Mouse (Mus musculus) left cerebral cortex, postnatal 4 days (tissue): Measurements from ENCODE around the gene Ndufv1. TPM values are rescaled to one million over a fixed set of nuclear protein-coding genes. Genes with fewer than 3 reads are reported as not detected.
"Not testable (repeated sequence)": the region's sequence is repeated elsewhere in the genome, so short reads cannot be mapped to it uniquely, and the experiment has no call there.

Source experiments
- DNase-seq: peaks from one replicate; pipeline ENCODE4 v3.0.0-alpha.2; 2022
- intact Hi-C: fragments of 180-260 bp; cut with DNase I; formaldehyde crosslinking; loops from one replicate; pipeline ENCODE4 v1.15.1; 2025
- total RNA-seq, 2 experiments: library from RNA; stranded (reverse); gene quantifications; 2 replicates each; pipeline ENCODE4 v1.2.3; 2021

The Ndufv1 gene
- total RNA-seq, 2 experiments from 2014 or later = 185 to 196 TPM

DNA sequence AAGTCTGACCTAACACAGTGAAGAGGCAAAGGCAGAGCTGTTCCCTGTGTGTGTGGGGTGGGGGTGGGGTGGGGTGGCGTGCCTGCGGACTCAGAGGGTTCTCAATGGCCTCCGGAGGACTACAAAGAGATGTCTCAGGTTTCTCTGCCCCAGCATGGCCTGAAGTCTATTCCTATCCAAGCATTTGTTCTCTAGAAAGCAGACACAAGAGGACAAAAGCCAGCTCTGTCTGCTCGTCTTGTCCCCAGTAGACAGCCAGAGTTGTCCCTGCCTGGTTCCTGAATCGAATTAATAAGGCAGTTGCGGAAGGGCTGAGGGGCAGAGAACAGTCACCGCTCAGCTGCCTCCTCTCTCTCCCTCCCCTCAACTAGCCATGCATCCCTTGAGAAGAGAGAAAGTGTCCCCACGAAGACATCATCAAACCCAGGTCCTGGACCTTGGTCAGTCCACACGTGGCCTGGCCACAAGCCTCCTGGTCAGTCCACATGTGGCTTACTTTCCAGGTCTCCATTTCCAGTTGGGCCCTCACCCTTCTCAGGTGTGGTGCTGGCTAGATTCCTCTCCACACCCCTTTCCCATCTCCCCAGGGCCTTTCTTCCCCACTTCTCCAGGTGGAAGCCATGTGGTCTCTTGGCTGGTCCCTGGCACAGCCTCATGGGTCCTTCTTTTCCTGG lies 28.9 kb downstream of the Ndufv1 start:
- no peak for DNase-seq
- intact Hi-C loops = no loop called here

DNA sequence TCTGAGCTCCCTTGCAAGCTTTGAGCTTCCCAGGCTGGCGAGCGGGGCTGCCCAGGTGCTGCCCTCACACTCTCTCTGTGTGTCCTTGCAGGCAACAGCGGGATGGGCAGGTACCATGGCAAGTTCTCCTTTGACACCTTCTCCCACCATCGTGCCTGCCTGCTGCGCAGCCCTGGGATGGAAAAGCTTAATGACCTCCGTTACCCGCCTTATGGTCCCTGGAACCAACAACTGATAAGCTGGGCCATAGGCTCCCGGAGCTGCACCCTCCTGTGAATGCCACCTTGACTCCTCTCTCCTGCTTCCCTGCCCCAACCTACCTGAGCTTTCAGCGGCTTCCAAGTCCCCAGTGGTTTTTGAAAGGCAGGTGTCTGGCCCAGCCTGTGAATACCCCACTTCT lies 31.7 kb downstream of the Ndufv1 start:
- DNase-seq = no peak
- intact Hi-C loops = no loop called here

DNA sequence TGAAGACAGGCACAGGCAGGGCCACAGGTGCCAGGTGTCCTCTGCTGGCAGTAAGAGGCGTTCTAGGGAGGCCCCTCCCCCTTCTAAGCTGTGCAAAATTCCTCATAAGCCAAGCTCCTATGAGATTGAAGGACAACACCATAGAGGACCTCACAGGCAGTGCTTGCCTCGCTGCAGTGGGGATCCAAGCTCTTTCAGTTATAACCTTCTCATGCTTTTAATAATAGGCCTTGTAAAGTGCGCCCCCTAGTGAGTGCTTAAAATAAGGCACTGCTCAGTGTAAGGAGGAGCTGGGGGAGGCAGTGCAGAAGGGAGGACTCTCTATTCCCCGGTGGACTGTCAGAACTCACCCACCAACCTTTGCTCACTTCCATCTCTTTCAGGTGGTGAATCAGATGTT lies 32.3 kb downstream of the Ndufv1 start:
- DNase-seq = peak; percentile 80
- intact Hi-C loops = no loop called here

DNA sequence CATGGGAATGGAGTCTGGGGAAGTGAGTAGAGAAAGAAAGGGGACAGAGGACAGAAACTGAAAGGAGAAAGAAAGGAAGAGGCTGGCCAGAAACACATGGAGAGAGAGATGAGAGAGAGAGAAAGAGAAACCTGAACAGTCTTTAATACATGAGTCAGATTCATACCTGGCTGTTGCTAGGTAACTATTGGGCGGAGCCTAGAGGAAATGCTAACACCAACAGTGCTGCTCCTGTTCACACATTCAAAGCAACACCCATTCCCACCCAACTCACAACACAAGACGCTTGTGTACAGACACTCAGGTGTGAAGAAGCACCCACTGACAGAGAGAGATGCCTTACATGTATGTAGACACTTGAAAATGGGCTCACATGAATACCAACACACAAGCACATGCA lies 36.7 kb downstream of the Ndufv1 start:
- DNase-seq = no peak
- intact Hi-C loops = no loop called here

DNA sequence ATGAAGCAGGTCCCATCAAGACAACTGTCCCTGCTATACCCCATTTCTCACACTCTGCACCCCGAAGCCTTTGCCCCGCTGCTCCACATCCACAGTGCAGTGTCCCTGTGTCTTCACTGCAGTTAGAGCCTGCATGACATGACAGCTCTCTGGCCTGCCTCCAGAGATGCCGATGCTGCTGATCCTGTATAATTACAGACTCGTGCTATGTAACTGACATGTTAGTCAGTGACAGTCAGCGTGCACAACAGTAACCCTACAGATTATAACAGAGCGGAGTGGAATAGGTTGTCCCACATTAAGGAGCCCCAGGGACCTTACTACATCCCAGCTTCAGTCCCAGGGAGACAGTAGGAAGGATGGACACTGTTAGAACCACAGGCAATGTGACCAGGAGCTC lies 38.0 kb downstream of the Ndufv1 start:
- intact Hi-C loops, DNase-seq: not testable (repeated sequence)

DNA sequence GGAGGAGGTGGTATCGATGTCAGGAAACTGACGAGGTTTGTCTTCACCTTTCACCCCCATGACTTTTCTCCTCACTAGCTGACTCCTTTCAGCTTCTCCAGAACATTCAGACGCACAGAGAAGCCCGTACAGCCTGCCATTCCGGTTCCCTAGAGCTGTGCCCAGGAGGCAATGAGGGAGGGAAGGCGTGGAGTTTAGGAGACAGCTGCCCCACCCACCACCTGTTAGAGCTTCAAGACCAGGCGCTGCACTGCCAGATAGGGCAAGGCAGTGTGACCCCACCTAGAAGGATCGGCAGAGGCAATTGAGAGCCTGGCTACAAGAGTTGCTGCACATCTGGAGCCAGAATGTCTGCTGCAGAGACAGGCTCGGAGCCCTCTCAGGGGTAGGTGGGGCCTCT lies 40.4 kb downstream of the Ndufv1 start, which contains the start of gene Aldh3b2:
Gene Aldh3b2, plus strand, starts transcription at position 100 of the 400 bp plus-strand sequence.
- no peak for DNase-seq
- intact Hi-C loops = no loop called here

DNA sequence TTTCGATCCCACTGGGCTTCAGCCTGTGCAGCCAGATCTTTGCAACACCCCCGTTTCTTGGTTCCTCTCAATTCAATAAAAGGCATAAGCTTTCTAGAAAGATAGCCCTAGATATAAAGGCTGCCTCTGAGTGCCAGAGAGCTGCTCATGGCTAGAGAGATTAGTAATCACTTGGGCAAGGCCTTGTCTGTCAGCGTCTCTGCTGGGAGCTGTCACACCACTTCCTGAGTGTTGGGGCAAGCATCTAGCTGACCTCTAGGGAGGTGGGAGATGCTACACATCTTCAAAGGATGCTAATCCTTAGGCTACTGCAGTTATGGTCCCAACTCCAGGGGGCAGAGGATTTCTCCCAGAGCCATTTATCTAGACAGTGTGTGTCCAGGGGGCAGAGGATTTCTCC lies 45.3 kb downstream of the Ndufv1 start:
- DNase-seq = no peak
- intact Hi-C loops = no loop called here

DNA sequence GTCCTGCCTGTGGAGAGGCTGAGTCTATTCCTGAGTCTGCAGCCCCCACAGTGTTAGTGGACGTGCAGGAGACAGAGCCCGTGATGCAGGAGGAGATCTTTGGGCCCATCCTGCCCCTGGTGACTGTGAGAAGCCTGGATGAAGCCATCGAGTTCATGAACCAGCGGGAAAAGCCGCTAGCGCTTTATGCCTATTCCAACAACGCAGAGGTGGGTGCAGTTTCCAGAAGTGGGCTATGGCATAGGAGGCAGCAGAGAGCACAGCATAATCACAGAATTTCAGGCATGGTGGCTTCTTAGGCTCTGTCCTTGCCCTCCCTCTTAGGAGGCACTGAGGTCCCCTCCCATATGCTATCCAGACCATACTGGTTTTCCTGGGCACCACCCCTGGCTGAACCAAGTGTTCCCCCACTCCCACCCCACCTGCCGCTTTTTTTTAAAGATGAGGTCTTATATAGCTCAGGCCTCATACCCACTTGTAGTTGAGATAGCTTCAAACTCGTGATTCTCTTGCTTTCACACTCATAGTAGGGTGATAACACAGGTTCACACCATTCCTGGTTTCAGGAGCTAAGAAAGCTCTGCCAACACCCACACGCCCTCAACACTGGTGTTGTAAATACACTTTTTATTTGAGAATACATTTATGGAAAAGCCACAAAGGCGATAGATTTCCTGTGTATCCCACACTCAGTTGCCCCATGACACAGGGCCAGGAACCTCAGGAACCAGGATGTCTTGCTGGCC lies 46.1 kb downstream of the Ndufv1 start:
- intact Hi-C loops = no loop called here
- no peak for DNase-seq

DNA sequence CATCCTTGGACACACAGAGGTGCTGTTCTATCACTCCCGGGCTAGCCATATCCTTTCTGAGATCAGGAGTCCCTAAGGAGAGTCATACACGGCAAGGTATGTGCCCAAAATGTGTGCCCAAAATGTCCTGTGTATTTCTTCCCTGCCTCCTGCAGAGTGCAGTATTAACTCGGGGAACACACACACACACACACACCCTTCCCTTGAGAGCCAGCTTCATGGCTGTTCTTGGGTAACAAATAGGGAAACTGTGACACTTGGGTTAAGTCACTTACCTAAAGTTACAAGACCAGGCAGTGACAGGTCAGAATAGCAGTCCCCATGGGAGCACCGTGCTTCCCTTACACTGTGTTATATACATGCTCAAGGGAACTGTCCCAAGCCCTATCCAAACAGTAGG lies 48.6 kb downstream of the Ndufv1 start:
- intact Hi-C loops = no loop called here

DNA sequence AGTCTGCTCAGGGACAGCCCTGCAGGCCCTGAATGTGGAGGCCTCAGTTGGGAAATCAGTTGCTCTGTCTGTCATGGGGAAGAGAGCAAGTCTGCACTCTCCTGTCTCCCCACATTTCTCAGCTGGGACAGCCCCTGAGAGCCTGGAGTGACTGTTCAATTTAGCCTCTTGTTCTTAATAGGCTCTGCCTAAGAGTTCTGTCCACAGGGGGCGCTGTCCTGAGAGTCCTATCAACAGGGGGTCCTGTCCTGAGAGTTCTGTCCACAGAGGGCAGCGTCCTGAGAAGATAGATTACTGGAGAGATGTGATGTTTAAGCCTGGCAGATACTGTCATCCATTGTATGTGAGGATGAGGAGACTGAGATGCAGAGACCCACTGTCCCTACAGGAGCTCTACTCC lies 50.1 kb downstream of the Ndufv1 start:
- intact Hi-C loops = no loop called here
- DNase-seq = no peak

More for the DNA sequence above, 48.6 kb downstream of the Ndufv1 start:
- DNase-seq = no peak

DNA sequence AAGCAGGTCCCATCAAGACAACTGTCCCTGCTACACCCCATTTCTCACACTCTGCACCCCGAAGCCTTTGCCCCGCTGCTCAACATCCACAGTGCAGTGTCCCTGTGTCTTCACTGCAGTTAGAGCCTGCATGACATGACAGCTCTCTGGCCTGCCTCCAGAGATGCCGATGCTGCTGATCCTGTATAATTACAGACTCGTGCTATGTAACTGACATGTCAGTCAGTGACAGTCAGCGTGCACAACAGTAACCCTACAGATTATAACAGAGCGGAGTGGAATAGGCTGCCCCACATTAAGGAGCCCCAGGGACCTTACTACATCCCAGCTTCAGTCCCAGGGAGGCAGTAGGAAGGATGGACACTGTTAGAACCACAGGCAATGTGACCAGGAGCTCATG lies 50.8 kb downstream of the Ndufv1 start:
- intact Hi-C loops, DNase-seq: not testable (repeated sequence)

DNA sequence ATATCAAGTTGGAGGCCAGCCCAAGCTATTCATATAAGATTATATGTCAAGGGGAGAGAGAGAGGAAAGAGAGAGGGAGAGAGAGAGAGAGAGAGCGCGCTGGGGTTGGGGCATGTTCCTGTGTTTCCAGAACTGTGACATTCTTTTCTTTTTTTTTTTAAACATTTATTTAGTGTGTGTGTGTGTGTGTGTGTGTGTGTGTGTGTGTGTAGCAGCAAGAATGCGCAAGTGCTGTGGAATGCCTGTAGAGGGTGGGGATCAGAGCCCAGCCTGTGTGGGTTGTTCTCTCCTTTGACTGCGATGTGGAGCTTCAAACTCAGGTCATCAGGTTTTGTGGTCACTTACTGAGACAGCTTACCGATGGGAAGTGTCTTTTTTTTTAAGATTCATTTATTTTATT lies 52.4 kb downstream of the Ndufv1 start:
- no peak for DNase-seq
- intact Hi-C loops = no loop called here

DNA sequence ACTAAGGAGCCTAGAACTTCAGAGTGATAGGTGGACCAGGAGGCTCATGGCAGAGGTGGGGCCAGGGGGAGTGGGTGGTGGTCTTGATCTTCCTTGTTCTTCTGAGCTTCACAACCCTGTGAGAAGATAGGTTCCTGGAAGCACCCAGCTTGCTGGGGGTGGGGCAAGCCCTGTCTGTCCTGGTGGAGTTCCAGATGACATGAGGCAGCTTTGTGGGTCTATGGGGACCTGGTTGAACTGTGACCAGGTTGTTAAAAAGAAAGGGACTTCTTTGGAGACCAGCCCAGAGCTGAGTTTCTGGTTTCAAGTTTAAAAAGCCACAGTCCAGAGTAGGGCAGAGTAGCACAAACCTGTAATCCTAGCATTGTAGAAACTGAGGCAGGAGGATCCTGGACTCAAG lies 53.6 kb downstream of the Ndufv1 start:
- intact Hi-C loops = loop anchor here (10.0 kb wide), 1 partner anchor 126 kb away; the partner anchor contains the start of gene Cabp2
- no peak for DNase-seq

DNA sequence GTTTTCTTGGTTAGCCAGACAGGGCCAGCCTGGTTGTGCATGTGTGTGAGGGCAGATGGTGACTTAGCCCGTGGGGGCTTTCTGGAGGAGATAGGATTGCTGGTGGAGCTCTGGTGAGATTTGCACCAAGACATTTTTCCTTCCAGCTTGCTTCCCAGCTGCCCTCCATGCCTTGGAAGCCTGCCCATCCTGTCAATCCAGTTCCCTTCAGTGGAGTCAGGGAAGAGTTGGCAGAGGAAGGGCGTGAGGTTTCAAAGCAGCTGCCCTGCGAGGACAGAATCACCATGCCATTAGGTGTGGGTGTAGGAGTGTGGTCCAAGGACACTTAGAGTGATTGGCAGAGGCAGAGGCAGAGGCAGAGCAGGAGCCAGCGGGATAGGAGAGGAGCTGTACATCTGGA lies 54.1 kb downstream of the Ndufv1 start, which contains the start of gene Aldh3b3:
Gene Aldh3b3, plus strand, starts transcription at position 176 of the 400 bp plus-strand sequence.
- DNase-seq = peak; percentile 73
- intact Hi-C loops = loop anchor here (10.0 kb wide), 1 partner anchor 126 kb away; the partner anchor contains the start of gene Cabp2

Other genes with a start within 250 kb of the Ndufv1 start
- gene Kmt5b, start 245.4 kb downstream of the Ndufv1 start, total RNA-seq = 10 to 100 TPM; 89.1 to 90.7 TPM
- gene Chka, start 161.0 kb downstream of the Ndufv1 start, total RNA-seq = 100 to 1,000 TPM in 1 of 2 experiments, 10 to 100 TPM in 1; 88.7 to 104 TPM
- gene Tcirg1, start 105.7 kb downstream of the Ndufv1 start, total RNA-seq = 10 to 100 TPM; 24.0 to 27.9 TPM
- gene Ndufs8, start 100.0 kb downstream of the Ndufv1 start, total RNA-seq = 100 to 1,000 TPM in 1 of 2 experiments, 10 to 100 TPM in 1; 94.0 to 102 TPM
- 1 to 10 TPM; 1.5 to 1.9 TPM for gene Aldh3b1, start 83.0 kb downstream of the Ndufv1 start, total RNA-seq
- 1 to 10 TPM; 6.4 to 8.9 TPM for gene Unc93b1, start 77.6 kb downstream of the Ndufv1 start, total RNA-seq
- gene Aldh3b3, start 54.2 kb downstream of the Ndufv1 start, total RNA-seq = not detected
- under 1 TPM; 0.40 to 0.64 TPM for gene Aldh3b2, start 40.5 kb downstream of the Ndufv1 start, total RNA-seq
- 1 to 10 TPM; 1.4 to 1.6 TPM for gene Acy3, start 26.2 kb downstream of the Ndufv1 start, total RNA-seq
- not detected for gene Tbx10, start 20.1 kb downstream of the Ndufv1 start, total RNA-seq
- 10 to 100 TPM; 14.6 to 14.8 TPM for gene Nudt8, start 12.2 kb downstream of the Ndufv1 start, total RNA-seq
- 1 to 10 TPM; 4.1 to 4.8 TPM for gene Gm49405, start 12.2 kb downstream of the Ndufv1 start, total RNA-seq
- gene Doc2g, start 9.5 kb downstream of the Ndufv1 start, total RNA-seq = 1 to 10 TPM; 8.3 to 9.4 TPM
- 100 to 1,000 TPM; 288 to 297 TPM for gene Gstp1, start 25.2 kb upstream of the Ndufv1 start, total RNA-seq
- 10 to 100 TPM; 27.2 to 31.6 TPM for gene Gstp2, start 33.2 kb upstream of the Ndufv1 start, total RNA-seq
- gene Gstp3, start 46.8 kb upstream of the Ndufv1 start, total RNA-seq = not detected
- not detected for gene Cabp2, start 68.8 kb upstream of the Ndufv1 start, total RNA-seq
- gene Cdk2ap2, start 84.4 kb upstream of the Ndufv1 start, total RNA-seq = 10 to 100 TPM; 27.5 to 28.3 TPM
- 100 to 1,000 TPM; 185 to 187 TPM for gene Pitpnm1, start 87.2 kb upstream of the Ndufv1 start, total RNA-seq
- 10 to 100 TPM; 54.8 to 64.8 TPM for gene Aip, start 113.1 kb upstream of the Ndufv1 start, total RNA-seq
- gene Gpr152, start 127.0 kb upstream of the Ndufv1 start, total RNA-seq = not detected
- not detected for gene Cabp4, start 131.2 kb upstream of the Ndufv1 start, total RNA-seq
- gene Coro1b, start 135.8 kb upstream of the Ndufv1 start, total RNA-seq = 100 to 1,000 TPM in 1 of 2 experiments, 10 to 100 TPM in 1; 92.6 to 107 TPM
- 1 to 10 TPM; 1.2 to 1.6 TPM for gene Ptprcap, start 140.8 kb upstream of the Ndufv1 start, total RNA-seq
- 10 to 100 TPM; 38.1 to 39.2 TPM for gene Rps6kb2, start 150.5 kb upstream of the Ndufv1 start, total RNA-seq
- gene Carns1, start 162.7 kb upstream of the Ndufv1 start, total RNA-seq = 1 to 10 TPM; 2.4 to 3.1 TPM
- gene Tbc1d10c, start 178.5 kb upstream of the Ndufv1 start, total RNA-seq = 1 to 10 TPM; 2.1 to 2.4 TPM
- 100 to 1,000 TPM; 318 to 333 TPM for gene Ppp1ca, start 179.3 kb upstream of the Ndufv1 start, total RNA-seq
- 10 to 100 TPM in 1 of 2 experiments, 1 to 10 TPM in 1; 9.8 to 10.6 TPM for gene Rad9a, start 188.9 kb upstream of the Ndufv1 start, total RNA-seq
- gene Clcf1, start 201.4 kb upstream of the Ndufv1 start, total RNA-seq = 1 to 10 TPM; 1.2 to 1.3 TPM
- not detected for gene AC109138.7, start 201.6 kb upstream of the Ndufv1 start, total RNA-seq
- 10 to 100 TPM; 11.3 to 11.9 TPM for gene Pold4, start 219.1 kb upstream of the Ndufv1 start, total RNA-seq